Mouse (Mus musculus) G1E-ER4 (cell line): ENCODE data around the gene Tmigd3. TPM values are rescaled to one million over a fixed set of nuclear protein-coding genes. Genes with fewer than 3 reads are reported as not detected.

ENCODE experiments used
- GATA1 ChIP-seq: IDR thresholded peaks from one replicate; pipeline ENCODE4 v1.8.0; 2012; ENCODE audit warnings: low read length, inconsistent platforms
- polyA plus RNA-seq: library from polyadenylated mRNA; stranded (reverse); fragments of >175 nt; gene quantifications from 2 replicates; pipeline ENCODE4 v1.2.3, GENCODE M21; 2012

Tmigd3 gene
- polyA plus RNA-seq, 1 experiment, result not detected

GRCm38 (mm10) chr3:105864123-105864522 is 6.6 kb upstream of the Tmigd3 start:
- no peak for TF ChIP-seq GATA1

GRCm38 (mm10) chr3:105865122-105865521 is 5.6 kb upstream of the Tmigd3 start:
- TF ChIP-seq GATA1, result no peak

GRCm38 (mm10) chr3:105868135-105868534 is 2.6 kb upstream of the Tmigd3 start:
- TF ChIP-seq GATA1, result no peak

- TF ChIP-seq GATA1, result no peak
Measured at GRCm38 (mm10) chr3:105872034-105872433, 1.3 kb downstream of the Tmigd3 start.

GRCm38 (mm10) chr3:105872579-105872978 is 1.9 kb downstream of the Tmigd3 start:
- no peak for TF ChIP-seq GATA1

- no peak for TF ChIP-seq GATA1
Measured at GRCm38 (mm10) chr3:105873451-105874445, 3.0 kb downstream of the Tmigd3 start.

GRCm38 (mm10) chr3:105876022-105876421 is 5.3 kb downstream of the Tmigd3 start:
- no peak for TF ChIP-seq GATA1

- no peak for TF ChIP-seq GATA1
Measured at GRCm38 (mm10) chr3:105877252-105877803, 6.6 kb downstream of the Tmigd3 start.

- no peak for TF ChIP-seq GATA1
Measured at GRCm38 (mm10) chr3:105877919-105878318, 7.2 kb downstream of the Tmigd3 start.

- no peak for TF ChIP-seq GATA1
Measured at GRCm38 (mm10) chr3:105878751-105879150, 8.0 kb downstream of the Tmigd3 start.

- no peak for TF ChIP-seq GATA1
Measured at GRCm38 (mm10) chr3:105880419-105880818, 9.7 kb downstream of the Tmigd3 start.

- TF ChIP-seq GATA1, result no peak
Measured at GRCm38 (mm10) chr3:105882105-105882504, 11.4 kb downstream of the Tmigd3 start.

GRCm38 (mm10) chr3:105883111-105883510 is 12.4 kb downstream of the Tmigd3 start:
- no peak for TF ChIP-seq GATA1

- TF ChIP-seq GATA1, result no peak
Measured at GRCm38 (mm10) chr3:105888961-105889360, 18.3 kb downstream of the Tmigd3 start.

GRCm38 (mm10) chr3:105890220-105890619 is 19.5 kb downstream of the Tmigd3 start:
- TF ChIP-seq GATA1, result no peak

GRCm38 (mm10) chr3:105891141-105891540 is 20.4 kb downstream of the Tmigd3 start:
- no peak for TF ChIP-seq GATA1
